Mouse (Mus musculus): Measurements from ENCODE around the gene Acan. TPM values are rescaled to one million over a fixed set of nuclear protein-coding genes. Genes with fewer than 3 reads are reported as not detected.

Gene Acan
- total RNA-seq (2021): under 1 TPM; 0.14 to 0.19 TPM

- intact Hi-C loops (cut with DNase I): no loop called here
- no peak for DNase-seq
Measured at GRCm38 (mm10) chr7:79053383-79053889, at the start of gene Acan. TSS of gene Acan (plus strand) at chr7:79053483.

GRCm38 (mm10) chr7:79021293-79021905 lies 31.9 kb upstream of the Acan start:
- intact Hi-C loops (cut with DNase I): no loop called here
- DNase-seq: no peak

- DNase-seq: no peak
- intact Hi-C loops (cut with DNase I): no loop called here
Measured at GRCm38 (mm10) chr7:79029138-79029537, 24.1 kb upstream of the Acan start.

GRCm38 (mm10) chr7:79033745-79034144 lies 19.5 kb upstream of the Acan start:
- no peak for DNase-seq
- intact Hi-C loops (cut with DNase I): no loop called here

GRCm38 (mm10) chr7:79034521-79034920 lies 18.8 kb upstream of the Acan start:
- intact Hi-C loops (cut with DNase I): no loop called here
- DNase-seq: no peak

- DNase-seq: no peak
- intact Hi-C loops (cut with DNase I): no loop called here
Measured at GRCm38 (mm10) chr7:79052081-79052480, 1.2 kb upstream of the Acan start.

GRCm38 (mm10) chr7:79052521-79053382 lies 531 bp upstream of the Acan start:
- intact Hi-C loops (cut with DNase I): no loop called here
- DNase-seq: no peak

GRCm38 (mm10) chr7:79054111-79054510 lies 828 bp downstream of the Acan start:
- no peak for DNase-seq
- intact Hi-C loops (cut with DNase I): no loop called here

GRCm38 (mm10) chr7:79058546-79058945 lies 5.3 kb downstream of the Acan start:
- intact Hi-C loops (cut with DNase I): no loop called here
- DNase-seq: no peak

- no peak for DNase-seq
- intact Hi-C loops (cut with DNase I): no loop called here
Measured at GRCm38 (mm10) chr7:79067466-79067865, 14.2 kb downstream of the Acan start.

GRCm38 (mm10) chr7:79068231-79068630 lies 14.9 kb downstream of the Acan start:
- DNase-seq: peak in 1 of 2 experiments; percentile 11
- intact Hi-C loops (cut with DNase I): no loop called here

- DNase-seq: no peak
- intact Hi-C loops (cut with DNase I): no loop called here
Measured at GRCm38 (mm10) chr7:79079212-79079611, 25.9 kb downstream of the Acan start.

- peak; percentile 62 to 74 for DNase-seq
Measured at GRCm38 (mm10) chr7:79080572-79081399, 27.5 kb downstream of the Acan start.

GRCm38 (mm10) chr7:79089111-79089510 lies 35.8 kb downstream of the Acan start:
- peak in 1 of 2 experiments; percentile 36 for DNase-seq
- intact Hi-C loops (cut with DNase I): loop anchor here (10.0 kb wide), 1 partner anchor 294 kb away; no protein-coding TSS in a partner anchor

More at GRCm38 (mm10) chr7:79080572-79081399, 27.5 kb downstream of the Acan start:
- intact Hi-C loops (cut with DNase I): loop anchor here (1.0 to 10.0 kb wide), 2 partner anchors 156 to 286 kb away; no protein-coding TSS in a partner anchor

GRCm38 (mm10) chr7:79096492-79096891 lies 43.2 kb downstream of the Acan start:
- intact Hi-C loops (cut with DNase I): no loop called here
- no peak for DNase-seq

- intact Hi-C loops (cut with DNase I): no loop called here
Measured at GRCm38 (mm10) chr7:79113848-79114247, 60.6 kb downstream of the Acan start.

GRCm38 (mm10) chr7:79123465-79123864 lies 70.2 kb downstream of the Acan start:
- intact Hi-C loops (cut with DNase I): no loop called here
- no peak for DNase-seq

More at GRCm38 (mm10) chr7:79113848-79114247, 60.6 kb downstream of the Acan start:
- DNase-seq: no peak

GRCm38 (mm10) chr7:79129883-79130282 lies 76.6 kb downstream of the Acan start:
- no peak for DNase-seq
- intact Hi-C loops (cut with DNase I): no loop called here

GRCm38 (mm10) chr7:79130385-79130784 lies 77.1 kb downstream of the Acan start:
- no peak for DNase-seq
- intact Hi-C loops (cut with DNase I): no loop called here

- DNase-seq: peak in 1 of 2 experiments; percentile 21
- intact Hi-C loops (cut with DNase I): no loop called here
Measured at GRCm38 (mm10) chr7:79130843-79131444, 77.7 kb downstream of the Acan start, which contains the start of gene Hapln3. TSS of gene Hapln3 (minus strand) at chr7:79131018.

Data from heart, postnatal 36 days (tissue).